8 mouse cellular contexts compared by ENCODE assay signal in the genomic region with DNA sequence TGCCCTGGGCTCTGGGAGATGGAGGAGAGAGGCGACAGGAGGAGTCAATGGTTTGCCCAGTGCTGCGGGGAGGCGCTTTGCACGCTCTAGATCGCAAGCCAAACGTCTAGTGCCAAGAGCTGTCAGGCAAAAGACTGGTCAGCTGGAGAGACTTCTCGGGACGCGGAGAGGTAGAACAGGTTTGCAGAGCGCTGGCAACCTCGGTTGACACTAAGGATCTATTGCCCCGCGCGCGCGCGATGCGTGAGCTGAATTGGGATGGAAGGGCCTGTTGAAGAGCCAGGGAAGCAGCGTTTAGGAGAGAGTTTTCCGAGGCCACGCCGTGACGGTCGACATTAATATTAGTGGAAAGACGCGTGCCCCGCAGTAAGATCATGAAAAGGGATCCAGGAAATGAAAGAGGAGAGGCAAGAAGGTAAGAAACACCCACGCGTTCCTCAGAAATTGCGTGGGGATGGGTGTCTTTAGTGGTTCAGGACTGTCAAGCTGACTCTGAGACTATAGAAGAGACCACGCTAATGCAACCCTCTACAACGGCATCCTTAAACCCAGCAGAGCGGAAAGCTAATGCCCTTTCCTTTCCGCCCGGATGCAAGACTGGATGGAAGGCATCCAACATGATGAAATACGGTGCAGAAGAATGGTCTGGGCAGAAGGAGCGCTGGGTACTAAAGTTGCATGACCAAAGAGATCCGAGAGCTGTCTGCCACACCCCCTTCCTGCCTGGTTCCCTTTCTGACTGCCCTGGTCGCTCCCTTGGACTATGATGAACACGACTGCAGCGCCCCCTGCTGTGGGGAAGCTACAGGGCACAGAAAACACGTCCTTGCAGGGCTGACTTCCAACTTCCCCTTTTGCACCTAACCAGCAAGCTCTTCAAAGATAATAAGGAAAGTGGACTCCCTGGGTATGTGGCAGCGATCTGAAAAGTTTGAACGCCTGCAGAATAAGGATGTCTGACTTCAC. TPM values are rescaled to one million over a fixed set of nuclear protein-coding genes. Genes with fewer than 3 reads are reported as not detected.
A peak's percentile ranks its signal among the peaks of the same experiment; 100 is the strongest.
DNase-seq lines count a peak whose midpoint lies in the region; ATAC-seq lines count a peak whose summit lies in the region.

No protein-coding gene starts in this region.

- H3K9ac ChIP-seq in heart, embryonic 14.5 days (ENCODE audit: low read length): peak overlapping the region; percentile 82
- peak overlapping the region; percentile 73 for H3K9ac ChIP-seq in liver, embryonic 13.5 days
- peak overlapping the region; percentile 85 for H3K9ac ChIP-seq in stomach, embryonic 16.5 days (ENCODE audit: low read length)

- ATAC-seq in heart, embryonic 14.5 days (ENCODE audit: insufficient number of reproducible peaks, insufficient read depth, low FRiP score, low read depth): peak; percentile 79
- peak; percentile 71 for ATAC-seq in liver, embryonic 13.5 days (ENCODE audit: low read depth)
- ATAC-seq in stomach, embryonic 16.5 days (ENCODE audit: insufficient read depth, low FRiP score): peak; percentile 74

- H3K27ac ChIP-seq in brown adipose tissue, adult 24 weeks (replicated peaks; ENCODE audit: low read depth, low read length): no peak overlapping the region
- H3K27ac ChIP-seq in heart, embryonic 14.5 days (replicated peaks in 1 of 2; ENCODE audit: control insufficient read depth in 1 of 2, insufficient read depth in 1 of 2, low read depth in 2 of 2, low read length in 2 of 2): peak overlapping the region; percentile 1 to 80; a peak in 2 of 4 replicates
- H3K27ac ChIP-seq in liver, embryonic 13.5 days: no peak overlapping the region
- peak overlapping the region; percentile 88 for H3K27ac ChIP-seq in stomach, embryonic 16.5 days (ENCODE audit: low read length)

- H3K9me3 ChIP-seq in heart, embryonic 14.5 days (ENCODE audit: control insufficient read depth, low read length): no peaks in the 10 kb centered on the region
- no peaks in the 10 kb centered on the region for H3K9me3 ChIP-seq in liver, embryonic 13.5 days (replicated peaks)
- no peaks in the 10 kb centered on the region for H3K9me3 ChIP-seq in stomach, embryonic 16.5 days (replicated peaks; ENCODE audit: control insufficient read depth, low read length)

- WGBS in heart, embryonic 14.5 days: under 1% methylated on average over 44 of the region's 44 CpGs
- under 1% methylated on average over 44 of the region's 44 CpGs for WGBS in liver, embryonic 13.5 days (ENCODE audit: insufficient replicate concordance)
- under 1% methylated on average over 44 of the region's 44 CpGs for WGBS in stomach, embryonic 16.5 days

- DNase-seq in CD4-positive, CD25-positive, alpha-beta regulatory T cell, adult 2 months (ENCODE audit: low read depth, low spot score): peak; percentile 90
- DNase-seq in fat pad, adult 2 months (ENCODE audit: extremely low read depth, low read depth, low spot score): peak; percentile 36
- peak; percentile 94 for DNase-seq in kidney, postnatal 14 days
- DNase-seq in liver, embryonic 13.5 days: peak; percentile 79
- peak; percentile 96 for DNase-seq in neural tube, embryonic 10.5 days (ENCODE audit: extremely low spot score, low spot score)

- peak overlapping the region; percentile 87 for H3K4me3 ChIP-seq in brown adipose tissue, adult 24 weeks (ENCODE audit: insufficient read depth, low read depth, low read length)
- H3K4me3 ChIP-seq in heart, embryonic 14.5 days (ENCODE audit: control insufficient read depth in 1 of 2, insufficient read depth in 1 of 2, low read depth in 1 of 2, low read length in 2 of 2): peak overlapping the region; percentile 82 to 85
- peak overlapping the region; percentile 72 for H3K4me3 ChIP-seq in liver, embryonic 13.5 days (replicated peaks)
- H3K4me3 ChIP-seq in stomach, embryonic 16.5 days (replicated peaks; ENCODE audit: low read length): peak overlapping the region; percentile 88

- no peaks in the 10 kb centered on the region for H3K36me3 ChIP-seq in heart, embryonic 14.5 days (ENCODE audit: control insufficient read depth, insufficient read depth, low read length)
- no peaks in the 10 kb centered on the region for H3K36me3 ChIP-seq in liver, embryonic 13.5 days
- no peaks in the 10 kb centered on the region for H3K36me3 ChIP-seq in stomach, embryonic 16.5 days (ENCODE audit: control insufficient read depth, insufficient read depth, low read length)

- peak overlapping the region; percentile 95 for H3K4me2 ChIP-seq in heart, embryonic 14.5 days (ENCODE audit: low read length)
- peak overlapping the region; percentile 97 for H3K4me2 ChIP-seq in liver, embryonic 13.5 days
- H3K4me2 ChIP-seq in stomach, embryonic 16.5 days (ENCODE audit: low read depth, low read length): peak overlapping the region; percentile 97

- H3K27me3 ChIP-seq in heart, embryonic 14.5 days (ENCODE audit: control insufficient read depth, insufficient read depth, low read length): no peaks in the 10 kb centered on the region
- peaks cover 19% of the 10 kb centered on the region; the same call in 1 of the 2 replicates for H3K27me3 ChIP-seq in liver, embryonic 13.5 days
- H3K27me3 ChIP-seq in stomach, embryonic 16.5 days (ENCODE audit: control insufficient read depth, insufficient read depth, low read length): no peaks in the 10 kb centered on the region

- H3K4me1 ChIP-seq in brown adipose tissue, adult 24 weeks (ENCODE audit: control insufficient read depth, insufficient read depth, insufficient read length, low read length): no peaks in the 10 kb centered on the region
- peaks cover 3 to 17% of the 10 kb centered on the region in 2 experiments; a peak in 3 of 4 replicates for H3K4me1 ChIP-seq in heart, embryonic 14.5 days (ENCODE audit: control insufficient read depth in 2 of 2, insufficient read depth in 2 of 2, low read length in 2 of 2)
- H3K4me1 ChIP-seq in liver, embryonic 13.5 days (replicated peaks): peaks cover 13% of the 10 kb centered on the region
- H3K4me1 ChIP-seq in stomach, embryonic 16.5 days (ENCODE audit: control insufficient read depth, insufficient read depth, low read length): peaks cover 8% of the 10 kb centered on the region; the same call in 1 of the 2 replicates

RNA-seq across cellular contexts. Expression of a gene that starts 0.7 kb away (rescaled TPM):
- 1.1 and 2.8 TPM in 2 replicates for polyA plus RNA-seq in brown adipose tissue, adult 24 weeks (2012; ENCODE audit: insufficient read depth, insufficient read length, missing spikeins)
- polyA plus RNA-seq in heart, embryonic 14.5 days (2014; fragmentation: Nextera tagmentation; extraction: Ambion mirVana): 2.5 and 3.3 TPM in 2 replicates
- 0.58 and 0.95 TPM in 2 replicates for polyA plus RNA-seq in liver, embryonic 13.5 days (2015; fragmentation: Nextera tagmentation; extraction: Ambion mirVana)
- 8.9 and 9.6 TPM in 2 replicates for polyA plus RNA-seq in stomach, embryonic 16.5 days (2015; fragmentation: Nextera tagmentation; extraction: Ambion mirVana)

Comparison
In these comparisons a context has a peak if more than half of its experiments do, and no peak if none do; other contexts are left out.
1. DNase-seq: peak in every context shown above with its lines; median percentile 96 in neural tube, embryonic 10.5 days; 94 in kidney, postnatal 14 days; 90 in CD4-positive, CD25-positive, alpha-beta regulatory T cell, adult 2 months; 79 in liver, embryonic 13.5 days; 36 in fat pad, adult 2 months.
2. H3K27ac ChIP-seq: peak in heart, embryonic 14.5 days (2 of 2) and stomach, embryonic 16.5 days (single experiment); none in brown adipose tissue, adult 24 weeks (single experiment) and liver, embryonic 13.5 days (single experiment).
3. Peak in every context shown above with its lines, with median percentiles within 50 percentile points of each other: H3K4me3 ChIP-seq, ATAC-seq, H3K4me2 ChIP-seq and H3K9ac ChIP-seq.